Comparison of ENCODE assay signal across 24 mouse cellular contexts in the genomic region with DNA sequence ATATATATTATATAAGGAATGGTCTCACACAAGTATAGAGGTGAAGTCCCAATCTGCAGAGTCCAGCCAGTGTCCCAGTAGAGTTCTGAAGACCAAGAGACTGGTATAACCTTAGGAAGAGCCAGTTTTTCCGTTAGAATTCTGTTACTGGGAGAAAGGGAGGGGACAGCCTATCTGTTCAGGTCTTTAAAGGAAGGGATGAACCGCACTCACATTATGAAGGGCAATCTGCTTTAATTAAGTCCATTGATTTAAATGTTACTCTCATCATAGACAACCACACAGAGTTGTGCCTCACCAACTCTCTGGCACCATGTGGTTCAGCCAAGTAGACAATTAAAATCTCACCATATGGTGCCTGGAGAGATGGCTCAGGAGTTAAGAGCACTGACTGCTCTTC. TPM values are rescaled to one million over a fixed set of nuclear protein-coding genes. Genes with fewer than 3 reads are reported as not detected.
A peak's percentile ranks its signal among the peaks of the same experiment; 100 is the strongest.
DNase-seq lines count a peak whose midpoint lies in the region; ATAC-seq and TF ChIP-seq lines count a peak whose summit lies in the region.
"Had no signal": no experiment of that assay in that cellular context is flagged by ENCODE, and none has a peak within 500 bp of the region (broad histone marks: within the 10 kb centered on the region; RNA-seq: fewer than 3 reads in every experiment).

TSS of gene Tmem30c (minus strand) at position 101 of the 400 bp plus-strand sequence.

- H3K9me3 ChIP-seq in heart, embryonic 15.5 days (replicated peaks), result no peaks in the 10 kb centered on the region
- H3K9me3 ChIP-seq in heart, postnatal 0 days (replicated peaks; ENCODE audit: control insufficient read depth, low read length), result no peaks in the 10 kb centered on the region
- H3K9me3 ChIP-seq: embryonic facial prominence, embryonic 13.5 days; embryonic facial prominence, embryonic 15.5 days; forebrain, embryonic 10.5 days; forebrain, embryonic 12.5 days had no signal

- intact Hi-C loops in heart, postnatal 25 days (cut with DNase I), result loop anchor here (5.0 kb wide), 1 partner anchor 50 kb away; no protein-coding TSS in a partner anchor

- no peak for ATAC-seq in heart, embryonic 15.5 days (replicated peaks; ENCODE audit: insufficient number of reproducible peaks, insufficient read depth, low FRiP score, low read depth)
- no peak for ATAC-seq in heart, postnatal 0 days (ENCODE audit: insufficient read depth, low read depth)
- ATAC-seq: forebrain, embryonic 14.5 days; forebrain, embryonic 16.5 days had no signal

- DNase-seq in heart, adult 11 months, result no peak
- DNase-seq in heart, postnatal 0 days (ENCODE audit: low spot score), result no peak
- no peak for DNase-seq in heart, postnatal 25 days (ENCODE audit: low spot score)
- DNase-seq: adrenal gland, adult 2 months; adrenal gland, postnatal 10 days; adrenal gland, postnatal 25 days; cerebellum, adult 11 months; cerebellum, adult 18-20 months; cerebellum, adult 8-10 months; cerebellum, adult 9-11 months; cerebellum, postnatal 14 days; cerebellum, postnatal 36 days; embryo, embryonic 11 days had no signal

- H3K4me2 ChIP-seq in heart, embryonic 15.5 days, result no peak within 1 kb of the TSS
- no peak within 1 kb of the TSS for H3K4me2 ChIP-seq in heart, postnatal 0 days (ENCODE audit: low read depth, low read length)
- H3K4me2 ChIP-seq: embryonic facial prominence, embryonic 13.5 days; embryonic facial prominence, embryonic 15.5 days; forebrain, embryonic 12.5 days had no signal

- no peak within 1 kb of the TSS for H3K9ac ChIP-seq in heart, embryonic 15.5 days
- H3K9ac ChIP-seq in heart, postnatal 0 days (replicated peaks; ENCODE audit: low read depth, low read length), result no peak within 1 kb of the TSS
- H3K9ac ChIP-seq: embryonic facial prominence, embryonic 13.5 days; embryonic facial prominence, embryonic 15.5 days; forebrain, embryonic 12.5 days had no signal

- H3K4me3 ChIP-seq in heart, embryonic 15.5 days, result no peak within 1 kb of the TSS
- no peak within 1 kb of the TSS for H3K4me3 ChIP-seq in heart, postnatal 0 days (ENCODE audit: low read depth, low read length)
- H3K4me3 ChIP-seq: embryonic facial prominence, embryonic 13.5 days; embryonic facial prominence, embryonic 15.5 days; erythroblast, embryonic 14.5 days; forebrain, embryonic 10.5 days; forebrain, embryonic 12.5 days had no signal

- no peak for TF ChIP-seq CTCF in heart, postnatal 0 days (IDR thresholded peaks at IDR 0.05; ENCODE audit: low read depth)

- no peaks in the 10 kb centered on the region for H3K27me3 ChIP-seq in heart, embryonic 15.5 days
- no peaks in the 10 kb centered on the region for H3K27me3 ChIP-seq in heart, postnatal 0 days (ENCODE audit: control insufficient read depth, insufficient read depth, low read length)
- H3K27me3 ChIP-seq: embryonic facial prominence, embryonic 13.5 days; embryonic facial prominence, embryonic 15.5 days; forebrain, embryonic 12.5 days had no signal

- 0 out of 2 replicates have a peak within 1 kb of the TSS, but pooled peaks have one; percentile 36 for H3K27ac ChIP-seq in heart, embryonic 15.5 days
- peak within 1 kb of the TSS; percentile 41 for H3K27ac ChIP-seq in heart, postnatal 0 days (ENCODE audit: low read depth)
- H3K27ac ChIP-seq: embryonic facial prominence, embryonic 13.5 days; embryonic facial prominence, embryonic 15.5 days; forebrain, embryonic 10.5 days; forebrain, embryonic 12.5 days had no signal

- no peaks in the 10 kb centered on the region for H3K36me3 ChIP-seq in heart, embryonic 15.5 days
- H3K36me3 ChIP-seq in heart, postnatal 0 days (replicated peaks; ENCODE audit: control insufficient read depth, insufficient read depth, low read length), result no peaks in the 10 kb centered on the region
- H3K36me3 ChIP-seq: embryonic facial prominence, embryonic 13.5 days; embryonic facial prominence, embryonic 15.5 days; forebrain, embryonic 10.5 days; forebrain, embryonic 12.5 days had no signal

- TF ChIP-seq EP300 in heart, postnatal 0 days (IDR thresholded peaks at IDR 0.05; ENCODE audit: low read depth), result no peak

- 69% methylated on average over 2 of the region's 2 CpGs for WGBS in heart, embryonic 15.5 days
- WGBS in heart, postnatal 0 days, result 73% methylated on average over 2 of the region's 2 CpGs

- H3K4me1 ChIP-seq in heart, embryonic 15.5 days (replicated peaks), result no peaks in the 10 kb centered on the region; the same call in 1 of the 2 replicates
- no peaks in the 10 kb centered on the region for H3K4me1 ChIP-seq in heart, postnatal 0 days (ENCODE audit: control insufficient read depth, insufficient read depth)
- H3K4me1 ChIP-seq: embryonic facial prominence, embryonic 13.5 days; embryonic facial prominence, embryonic 15.5 days; forebrain, embryonic 10.5 days; forebrain, embryonic 12.5 days had no signal

RNA-seq across cellular contexts. Expression of gene Tmem30c, which starts in this region (rescaled TPM):
- polyA plus RNA-seq in heart, embryonic 15.5 days (2015; fragmentation: Nextera tagmentation; extraction: Ambion mirVana), result not detected in 2 replicates
- not detected in 2 replicates for total RNA-seq in heart, postnatal 0 days (2014; rRNA removed; ENCODE audit: low replicate concordance)
- polyA plus RNA-seq in heart, postnatal 0 days (2015; fragmentation: Nextera tagmentation; extraction: Ambion mirVana), result 0.04 TPM in 1 of 2 replicates, not detected in the other
- total RNA-seq in heart, postnatal 25 days (2021), result not detected
- total RNA-seq: adrenal gland, adult 2 months; adrenal gland, postnatal 10 days; adrenal gland, postnatal 25 days; common myeloid progenitor, adult 5-6 weeks had no signal
- polyA plus RNA-seq: adrenal gland, adult 2 months; C2C12; embryonic facial prominence, embryonic 11.5 days; erythroblast, embryonic 14.5 days; forebrain, embryonic 10.5 days; forebrain, embryonic 14.5 days had no signal
